Mouse (Mus musculus) liver, postnatal 0 days (tissue): ENCODE measurements at regions not wholly inside any gene's neighbourhood (a gene's known extent, or its start where the extent isn't known, plus 50 kb on each side); places are given as distances from the start of the nearest gene placed in this dataset.
A peak's percentile ranks its signal among the peaks of the same experiment; 100 is the strongest.

Experiments
- ATAC-seq: fragments of 200-750 bp; cut with Nextera tagmentation; 2 replicates; pipeline ENCODE4 v1.8.0; 2017; ENCODE audit warnings: mild to moderate bottlenecking, moderate library complexity
- DNase-seq: peaks from one replicate; pipeline ENCODE4 v3.0.0-alpha.2; 2016
- H3K27ac ChIP-seq: fragments of 300-500 bp; sonication (generic); 2 replicates; pipeline ENCODE4 v1.5.1; 2014; ENCODE audit warnings: antibody characterized with exemption, moderate library complexity, mild to moderate bottlenecking, low read depth
- H3K27me3 ChIP-seq: fragments of 300-500 bp; sonication (generic); 2 replicates; pipeline ENCODE4 v1.6.1; 2014; ENCODE audit warnings: low read length, control low read depth, mixed read lengths; ENCODE audit not compliant: insufficient read depth
- H3K36me3 ChIP-seq: fragments of 300-500 bp; sonication (generic); replicated peaks from 2 replicates; pipeline ENCODE4 v1.6.1; 2014; ENCODE audit warnings: mild to moderate bottlenecking, control low read depth, low read length, moderate library complexity, mixed read lengths; ENCODE audit not compliant: insufficient read depth
- H3K4me1 ChIP-seq: fragments of 300-500 bp; sonication (generic); 2 replicates; pipeline ENCODE4 v1.6.1; 2014; ENCODE audit warnings: antibody characterized with exemption, mild to moderate bottlenecking, control low read depth; ENCODE audit not compliant: insufficient read depth
- H3K4me2 ChIP-seq: fragments of 300-500 bp; sonication (generic); 2 replicates; pipeline ENCODE4 v1.6.1; 2014; ENCODE audit warnings: low read depth, mild to moderate bottlenecking, low read length, moderate library complexity, mixed read lengths
- H3K4me3 ChIP-seq: fragments of 300-500 bp; sonication (generic); 2 replicates; pipeline ENCODE4 v1.5.1; 2014; ENCODE audit warnings: low read depth, low read length
- H3K9ac ChIP-seq: fragments of 300-500 bp; sonication (generic); replicated peaks from 2 replicates; pipeline ENCODE4 v1.6.1; 2014; ENCODE audit warnings: mild to moderate bottlenecking, moderate library complexity
- H3K9me3 ChIP-seq: fragments of 300-500 bp; sonication (generic); 2 replicates; pipeline ENCODE4 v1.6.1; 2016; ENCODE audit warnings: mild to moderate bottlenecking, control low read depth, low read length, mixed read lengths
- CTCF ChIP-seq: sonication (generic); IDR thresholded peaks from 2 replicates; pipeline ENCODE4 v1.5.1; 2016; ENCODE audit warnings: antibody characterized with exemption, low read depth
- EP300 ChIP-seq: IDR thresholded peaks from 2 replicates; pipeline ENCODE4 v1.6.1; 2016; ENCODE audit warnings: antibody characterized with exemption, low read depth, mild to moderate bottlenecking
- WGBS: fragments of 180-500 bp; shearing (Covaris S2); extraction: QIAGEN DNeasy Blood & Tissue Kit; methylation state at CpG from one replicate; pipeline ENCODE4 v1.1.7; 2014; ENCODE audit not compliant: insufficient replicate concordance; 5-methylcytosine and 5-hydroxymethylcytosine counted together

GRCm38 (mm10) chr12:28969671-28970379, 218.2 kb downstream of the Eipr1 start:
- 59% methylated on average over 2 of the region's 2 CpGs for WGBS
- no peak overlapping the region for H3K4me2 ChIP-seq
- H3K9me3 ChIP-seq, result no peaks in the 10 kb centered on the region
- H3K9ac ChIP-seq, result no peak overlapping the region
- H3K4me3 ChIP-seq, result no peak overlapping the region
- no peak overlapping the region for H3K27ac ChIP-seq
- no peak for ATAC-seq
- no peaks in the 10 kb centered on the region for H3K4me1 ChIP-seq
- no peak for TF ChIP-seq CTCF
- TF ChIP-seq EP300, result no peak
- no peaks in the 10 kb centered on the region for H3K36me3 ChIP-seq
- no peak for DNase-seq
- H3K27me3 ChIP-seq, result no peaks in the 10 kb centered on the region

DNA sequence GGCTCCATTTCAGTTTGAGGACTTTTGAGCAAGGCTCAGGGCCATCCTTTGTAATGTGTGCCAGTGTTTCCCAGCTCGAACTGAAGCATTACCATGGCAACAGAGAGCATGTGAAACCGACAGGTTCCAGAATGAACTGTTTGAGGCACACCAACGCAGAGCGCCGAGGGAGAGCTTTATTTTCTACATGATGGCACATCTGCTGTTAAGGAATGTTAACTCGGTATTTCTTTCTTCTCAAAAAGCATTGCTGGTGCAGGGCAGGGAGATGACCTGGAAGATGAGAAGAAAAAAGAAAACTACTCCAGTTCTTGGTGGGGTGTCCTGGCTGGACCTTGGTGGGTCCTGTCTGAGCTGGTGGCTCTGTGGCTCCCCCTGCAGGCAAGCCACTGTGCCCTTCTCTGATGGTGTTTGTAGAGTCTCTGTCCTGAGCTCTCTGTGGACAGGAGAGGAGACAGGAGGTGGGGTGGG, 223.0 kb downstream of the Eipr1 start:
- no peak for ATAC-seq
- H3K4me2 ChIP-seq, result no peak overlapping the region
- H3K4me3 ChIP-seq, result no peak overlapping the region
- H3K27me3 ChIP-seq, result no peaks in the 10 kb centered on the region
- no peaks in the 10 kb centered on the region for H3K36me3 ChIP-seq
- no peaks in the 10 kb centered on the region for H3K9me3 ChIP-seq
- TF ChIP-seq EP300 (no peak), CTCF (peak; percentile 32)
- WGBS, result 73% methylated on average over 6 of the region's 6 CpGs
- no peak overlapping the region for H3K27ac ChIP-seq
- no peak for DNase-seq
- H3K4me1 ChIP-seq, result no peaks in the 10 kb centered on the region
- H3K9ac ChIP-seq, result no peak overlapping the region

GRCm38 (mm10) chr12:28975249-28975648, 223.6 kb downstream of the Eipr1 start:
- 81% methylated on average over 5 of the region's 5 CpGs for WGBS
- DNase-seq, result no peak

DNA sequence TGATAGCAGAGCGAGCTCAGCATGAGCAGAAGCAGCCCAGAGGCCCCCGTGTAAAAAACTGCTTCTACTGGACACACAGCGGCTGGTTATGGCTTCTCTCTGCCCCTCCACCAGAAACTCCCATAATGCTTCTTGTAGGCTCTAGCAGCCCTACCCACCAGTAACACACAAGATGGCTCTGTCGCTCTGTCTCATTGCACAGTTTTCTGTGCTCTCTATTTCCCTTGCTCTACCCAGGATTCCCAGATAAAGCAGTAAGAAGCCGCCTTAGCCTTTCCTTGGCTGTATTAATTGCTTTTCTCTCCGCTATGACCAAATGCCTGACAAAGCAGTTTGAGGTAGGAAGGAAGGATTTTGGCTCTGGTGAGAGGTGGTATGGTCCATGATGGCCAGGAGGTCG, 228.1 kb downstream of the Eipr1 start:
- no peak overlapping the region for H3K4me2 ChIP-seq
- no peak for DNase-seq
- no peaks in the 10 kb centered on the region for H3K36me3 ChIP-seq
- H3K9me3 ChIP-seq, result no peaks in the 10 kb centered on the region
- H3K4me3 ChIP-seq, result no peak overlapping the region
- H3K9ac ChIP-seq, result no peak overlapping the region
- ATAC-seq, result no peak
- H3K4me1 ChIP-seq, result no peaks in the 10 kb centered on the region
- TF ChIP-seq EP300, result no peak
- no peak for TF ChIP-seq CTCF
- H3K27ac ChIP-seq, result no peak overlapping the region
- no peaks in the 10 kb centered on the region for H3K27me3 ChIP-seq
- WGBS, result 69% methylated on average over 7 of the region's 7 CpGs

More at GRCm38 (mm10) chr12:28975249-28975648, 223.6 kb downstream of the Eipr1 start:
- H3K4me2 ChIP-seq, result no peak overlapping the region
- H3K4me1 ChIP-seq, result no peaks in the 10 kb centered on the region
- TF ChIP-seq EP300 (no peak), CTCF (no peak)
- no peaks in the 10 kb centered on the region for H3K36me3 ChIP-seq
- H3K9ac ChIP-seq, result no peak overlapping the region
- H3K27me3 ChIP-seq, result no peaks in the 10 kb centered on the region
- H3K4me3 ChIP-seq, result no peak overlapping the region
- no peaks in the 10 kb centered on the region for H3K9me3 ChIP-seq
- ATAC-seq, result no peak
- H3K27ac ChIP-seq, result no peak overlapping the region

DNA sequence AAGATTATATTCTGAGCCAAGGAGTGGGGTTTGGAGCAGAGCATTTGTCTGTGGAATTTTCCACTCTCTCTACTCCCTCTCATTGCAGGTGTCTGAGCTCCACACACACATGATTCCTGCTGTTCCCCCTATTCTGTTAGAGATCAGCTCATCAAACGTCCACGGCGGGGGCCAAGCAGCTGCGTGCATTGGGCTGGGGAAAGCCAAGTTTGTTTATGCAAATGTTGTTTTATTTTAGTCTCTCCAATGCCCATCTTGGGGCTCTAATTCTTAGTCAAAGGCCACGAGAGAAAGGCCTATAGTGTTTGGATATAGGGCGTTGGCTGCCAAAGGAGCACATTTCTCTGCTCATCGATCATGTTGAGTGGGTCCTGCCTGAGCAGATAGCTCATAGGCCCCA, 234.6 kb downstream of the Eipr1 start:
- ATAC-seq (no peak), DNase-seq (no peak)
- Histone ChIP-seq H3K4me3 (no peak overlapping the region), H3K36me3 (no peaks in the 10 kb centered on the region), H3K9me3 (no peaks in the 10 kb centered on the region), H3K27ac (no peak overlapping the region), H3K27me3 (no peaks in the 10 kb centered on the region), H3K9ac (no peak overlapping the region), H3K4me2 (no peak overlapping the region), H3K4me1 (no peaks in the 10 kb centered on the region)
- 62% methylated on average over 7 of the region's 7 CpGs for WGBS
- TF ChIP-seq EP300 (no peak), CTCF (no peak)

GRCm38 (mm10) chr12:28997474-28998192, 246.0 kb downstream of the Eipr1 start:
- Histone ChIP-seq H3K9ac (no peak overlapping the region), H3K27me3 (no peaks in the 10 kb centered on the region), H3K9me3 (no peaks in the 10 kb centered on the region), H3K4me2 (no peak overlapping the region), H3K27ac (no peak overlapping the region), H3K4me3 (no peak overlapping the region), H3K36me3 (no peaks in the 10 kb centered on the region), H3K4me1 (no peaks in the 10 kb centered on the region)
- DNase-seq (no peak), ATAC-seq (no peak)
- TF ChIP-seq EP300, result no peak
- TF ChIP-seq CTCF, result no peak
- WGBS, result 62% methylated on average over 15 of the region's 15 CpGs
